Mouse (Mus musculus) brain, embryonic 18.5 days (tissue): Measurements from ENCODE around the gene Sox9.

Source experiments
- DNase-seq: peaks from one replicate; pipeline ENCODE4 v3.0.0-alpha.2; 2012; ENCODE audit warnings: low read depth, low spot score

Gene Sox9

DNA sequence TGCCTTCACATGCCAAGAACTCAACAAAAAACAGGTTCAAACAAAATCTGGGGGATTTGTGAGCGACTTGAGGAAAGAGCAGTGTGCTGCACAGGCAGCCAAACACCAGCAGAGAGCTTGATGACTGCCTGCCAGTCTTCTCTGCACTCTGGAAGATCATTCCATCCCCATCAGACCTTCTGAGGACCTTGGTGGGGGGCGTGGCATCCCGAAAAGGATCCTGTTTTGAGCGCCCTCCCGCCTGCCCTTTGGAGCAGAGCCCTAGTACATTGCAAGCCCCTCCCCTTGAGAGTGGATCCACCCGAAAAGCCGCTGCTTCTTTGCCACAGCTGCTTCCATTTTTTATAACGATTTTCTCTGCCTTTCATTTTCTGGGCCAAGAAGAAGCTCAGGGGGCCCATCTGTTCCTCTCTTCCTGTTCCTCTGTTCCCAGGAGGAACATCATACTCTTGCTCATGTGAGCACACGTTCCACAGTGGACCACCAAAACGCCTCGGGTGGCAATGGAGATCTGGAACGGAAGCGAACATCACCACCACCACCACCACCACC, 16.9 kb downstream of the Sox9 start:
- DNase-seq = no peak

GRCm38 (mm10) chr11:112801189-112801818, 19.3 kb downstream of the Sox9 start:
- DNase-seq = no peak

GRCm38 (mm10) chr11:112807838-112808506, 25.9 kb downstream of the Sox9 start:
- no peak for DNase-seq

DNA sequence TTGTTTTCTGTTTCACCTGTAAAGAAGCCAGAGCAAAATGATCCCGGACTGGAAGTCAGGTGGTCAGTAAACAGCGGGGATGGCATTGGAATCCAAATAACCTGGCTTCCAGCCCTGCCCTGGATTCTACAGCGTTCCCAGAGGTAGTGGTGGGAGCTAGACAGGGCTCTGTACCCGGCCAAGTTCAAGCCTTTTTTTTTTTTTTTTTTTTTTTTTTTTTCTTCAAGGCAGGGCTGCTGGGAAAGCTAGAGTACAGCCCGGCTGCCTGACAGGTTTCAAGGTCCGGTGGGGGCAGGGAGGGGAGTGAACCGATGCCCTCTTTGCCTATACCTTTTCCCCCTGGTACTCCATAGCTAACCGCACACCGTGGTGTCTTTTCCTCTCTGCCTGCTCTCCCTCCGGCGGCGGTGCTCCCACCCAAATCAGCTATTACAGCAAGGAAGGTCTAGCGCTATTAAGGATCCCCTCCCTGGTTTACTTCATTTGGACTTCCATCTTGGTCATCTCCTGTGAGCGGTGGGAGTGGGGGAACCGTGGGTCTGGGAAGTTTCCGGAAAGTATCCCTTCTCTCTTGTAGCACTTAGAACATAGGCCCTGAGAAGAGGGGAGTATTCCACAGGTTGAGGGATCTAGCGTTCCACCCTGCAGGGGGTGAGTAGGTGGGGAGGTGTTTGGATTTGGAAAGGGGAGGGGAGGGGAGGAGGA, 28.6 kb downstream of the Sox9 start:
- no peak for DNase-seq

DNA sequence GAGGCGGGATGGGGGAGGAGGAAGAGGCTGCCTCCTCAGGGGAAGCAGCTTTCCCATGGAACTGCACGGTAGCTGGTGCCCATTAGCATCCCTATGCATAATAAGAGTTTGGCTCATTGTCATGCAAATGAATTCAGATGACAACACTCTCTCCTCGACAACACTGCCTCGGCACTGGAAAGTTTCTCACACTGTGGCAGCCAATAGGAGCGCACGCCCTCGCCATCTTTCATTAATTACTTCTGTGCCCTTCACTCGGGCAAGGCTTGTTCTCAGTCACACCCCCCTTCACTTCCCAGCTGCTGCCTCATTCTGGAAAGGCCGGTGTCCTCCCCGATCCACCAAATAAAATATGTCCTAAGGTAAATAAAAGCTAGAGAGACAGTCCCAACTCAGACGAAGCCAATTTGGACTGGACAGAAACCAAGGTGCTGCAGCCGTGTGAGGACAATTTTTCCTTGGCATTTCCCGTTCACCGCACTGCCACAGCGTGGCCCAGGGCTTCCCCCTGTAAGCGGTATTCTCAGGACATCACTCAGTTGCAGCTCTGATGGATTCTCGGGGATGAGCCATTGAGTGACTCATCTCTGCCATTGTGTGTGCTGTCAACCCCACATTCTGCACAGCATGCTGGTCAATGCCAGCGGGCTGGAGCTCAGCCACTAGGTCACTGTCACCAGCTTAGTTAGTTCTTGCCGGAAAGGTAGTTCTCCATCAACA, 29.3 kb downstream of the Sox9 start:
- peak; percentile 74 for DNase-seq

DNA sequence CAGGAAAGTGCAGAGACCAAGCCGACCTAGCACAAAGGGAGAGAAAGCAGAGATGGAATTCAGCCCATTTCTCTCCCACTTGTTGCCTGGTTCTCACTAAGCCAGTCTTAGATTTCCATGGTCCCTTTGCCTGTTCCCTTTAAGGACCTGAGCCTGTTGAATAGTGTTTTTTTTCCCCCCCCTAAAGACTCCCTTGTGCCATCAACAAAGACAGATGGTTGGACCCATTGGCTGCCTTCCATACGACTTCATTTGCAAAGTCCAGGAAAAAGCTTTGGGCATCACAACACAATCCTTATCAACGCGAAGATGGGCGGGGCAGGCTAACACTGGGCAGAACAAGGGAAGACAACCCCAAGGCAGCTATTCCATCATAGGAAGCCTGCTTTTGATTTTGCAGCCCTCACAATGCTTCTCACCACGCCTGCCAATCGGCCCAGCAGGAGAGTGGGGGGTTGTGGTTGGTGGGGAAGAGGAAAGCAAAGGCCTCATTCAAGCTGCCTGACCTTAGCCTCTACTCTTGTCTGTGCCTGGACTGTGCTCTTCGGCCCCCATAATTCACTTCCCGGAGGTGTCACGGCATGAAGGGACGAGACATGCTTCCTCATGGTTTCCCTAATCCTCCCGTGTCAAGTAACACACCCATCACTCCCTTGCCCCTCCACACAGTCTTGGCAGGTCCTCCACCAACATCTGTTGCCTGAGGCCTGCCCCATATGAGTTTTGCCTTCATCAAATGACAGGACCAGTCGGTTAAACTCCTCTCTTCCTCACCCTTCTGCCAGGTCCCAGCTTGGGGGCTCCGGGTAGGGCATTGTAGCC, 36.0 kb downstream of the Sox9 start:
- DNase-seq = peak; percentile 64

DNA sequence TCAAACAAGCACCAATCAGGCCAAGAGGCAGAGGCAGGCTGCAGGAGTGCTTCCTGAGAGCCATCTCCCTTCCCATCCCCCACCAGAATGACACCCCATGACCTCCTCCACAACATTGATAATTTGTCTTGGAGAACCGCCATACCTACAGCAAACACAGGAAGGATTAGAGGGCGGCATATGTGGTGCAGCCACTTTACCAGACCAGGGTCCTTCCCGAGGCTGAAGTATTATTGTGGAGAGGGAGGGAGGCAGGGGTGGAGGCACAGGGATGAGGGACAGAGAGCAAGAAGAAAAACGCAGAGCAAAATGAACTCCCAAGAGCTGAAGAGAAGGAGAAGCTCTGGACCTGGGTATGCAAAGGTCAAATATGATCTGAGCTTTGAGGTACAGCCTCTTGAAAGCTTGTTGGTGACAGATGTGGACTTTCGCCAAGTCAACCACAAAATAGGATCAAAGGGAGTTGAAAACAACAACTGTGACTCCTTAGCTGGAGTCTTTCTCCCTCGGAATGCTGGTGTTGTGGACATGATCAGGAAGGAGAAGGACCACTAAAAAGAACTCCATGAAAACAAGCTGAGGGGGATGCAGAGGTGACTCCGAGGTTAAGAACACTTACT, 36.7 kb downstream of the Sox9 start:
- DNase-seq = no peak

DNA sequence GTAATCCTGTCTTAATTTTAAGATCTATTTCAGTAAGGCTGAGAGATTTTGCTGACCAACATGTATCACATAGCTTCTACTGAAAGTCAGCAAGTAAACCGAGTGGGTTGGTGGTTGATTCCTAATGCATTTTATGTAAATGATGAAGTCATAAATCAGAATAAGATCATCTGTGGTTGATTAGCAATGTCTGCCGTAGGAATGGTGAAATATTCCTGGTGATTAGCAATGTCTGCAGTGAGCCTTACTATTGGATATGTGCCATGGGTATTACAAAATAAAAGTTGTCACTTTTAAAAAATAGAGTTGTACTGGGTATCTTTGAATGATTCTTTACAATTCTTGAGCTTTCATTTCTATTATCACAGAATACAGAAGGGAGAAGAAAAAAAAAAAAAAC, 39.5 kb downstream of the Sox9 start:
- no peak for DNase-seq

GRCm38 (mm10) chr11:112824146-112824545, 42.1 kb downstream of the Sox9 start:
- no peak for DNase-seq

- DNase-seq = no peak
These were observed 44.4 kb downstream of the Sox9 start for GRCm38 (mm10) chr11:112826193-112827043.

- no peak for DNase-seq
These were observed 45.0 kb downstream of the Sox9 start for GRCm38 (mm10) chr11:112827044-112827347.

GRCm38 (mm10) chr11:112828553-112829287, 46.7 kb downstream of the Sox9 start:
- no peak for DNase-seq

DNA sequence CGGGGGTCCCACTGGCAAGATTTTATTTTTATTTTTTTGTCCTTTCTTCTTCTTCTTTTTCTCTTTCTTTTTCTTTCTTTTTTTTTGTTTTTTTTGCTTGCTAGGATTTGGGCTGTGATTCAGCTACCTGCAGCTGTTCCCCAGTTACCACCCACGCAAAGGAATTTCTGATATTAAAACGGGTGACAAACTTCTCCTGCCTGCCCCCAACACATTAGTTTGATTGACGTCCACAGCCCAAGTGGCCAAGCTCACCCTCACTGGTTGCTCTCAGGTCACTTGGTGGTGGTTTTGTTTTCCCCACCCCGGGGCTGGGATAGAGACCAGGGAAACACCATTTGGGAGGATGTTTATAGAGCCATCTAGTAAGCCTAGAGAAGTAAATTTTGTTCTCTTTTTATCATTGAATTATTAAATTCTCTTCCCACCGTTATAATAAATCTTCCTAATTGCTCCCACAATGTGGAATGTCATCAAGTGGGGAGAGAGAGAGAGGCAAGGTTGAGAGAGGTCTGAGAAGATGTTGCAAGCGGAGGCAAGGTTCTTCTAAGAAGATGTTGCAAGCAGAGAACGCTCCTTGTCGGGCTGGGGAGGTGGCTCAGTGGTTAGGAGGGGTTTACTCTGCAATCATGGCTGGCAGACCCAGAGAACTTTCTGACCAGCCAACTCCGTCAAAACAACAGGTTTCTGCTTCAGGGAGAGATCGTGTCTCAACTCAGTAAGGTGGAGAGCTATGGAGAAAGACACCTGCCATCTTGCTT, 52.4 kb downstream of the Sox9 start:
- no peak for DNase-seq

GRCm38 (mm10) chr11:112835468-112836092, 53.6 kb downstream of the Sox9 start:
- DNase-seq = no peak
